Mouse (Mus musculus) 416B (cell line): ENCODE results near the gene Gls.
A peak's percentile ranks its signal among the peaks of the same experiment; 100 is the strongest.

ENCODE experiments used
- DNase-seq: peaks from one replicate; pipeline ENCODE4 v3.0.0; 2011; ENCODE audit warnings: low read depth

Gene Gls

DNA sequence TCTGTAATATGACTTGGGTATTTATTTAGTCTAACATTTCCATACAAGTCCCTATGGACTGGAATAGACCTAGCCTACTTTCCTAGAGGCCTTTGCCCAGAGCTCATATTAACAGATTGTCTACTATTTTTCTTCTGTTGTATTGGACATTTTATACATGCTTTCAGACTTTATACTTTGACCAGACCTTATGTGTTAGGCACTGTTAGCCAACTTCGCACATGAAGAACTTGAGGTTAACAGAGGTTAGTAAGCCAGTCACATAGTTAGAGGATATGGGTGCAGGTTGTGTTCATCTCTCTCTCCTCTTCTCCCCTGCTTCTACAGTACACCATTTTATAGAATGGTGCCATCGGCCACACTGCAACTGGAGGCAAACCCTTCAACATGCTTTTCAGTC, 75.0 kb downstream of the Gls start:
- no peak for DNase-seq

DNA sequence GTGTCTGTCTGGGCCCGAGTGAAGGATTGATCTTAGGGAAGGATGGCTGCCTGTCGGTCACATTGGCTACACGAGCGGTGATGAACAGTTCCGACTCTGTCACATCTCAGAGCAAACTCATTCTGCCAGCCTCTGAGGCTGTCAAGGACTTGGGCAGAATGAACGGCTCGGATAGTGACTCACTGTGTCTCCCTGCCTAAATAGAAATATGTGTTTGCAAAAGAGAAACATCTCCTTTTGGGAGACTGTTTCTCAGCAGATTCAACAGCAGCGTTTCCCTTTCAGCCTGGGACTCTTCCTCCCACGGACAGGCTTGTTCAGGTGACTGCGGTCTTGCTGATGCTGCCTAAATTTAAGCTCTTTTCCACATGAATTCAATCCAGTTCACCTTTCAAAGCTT, 76.7 kb downstream of the Gls start:
- no peak for DNase-seq

DNA sequence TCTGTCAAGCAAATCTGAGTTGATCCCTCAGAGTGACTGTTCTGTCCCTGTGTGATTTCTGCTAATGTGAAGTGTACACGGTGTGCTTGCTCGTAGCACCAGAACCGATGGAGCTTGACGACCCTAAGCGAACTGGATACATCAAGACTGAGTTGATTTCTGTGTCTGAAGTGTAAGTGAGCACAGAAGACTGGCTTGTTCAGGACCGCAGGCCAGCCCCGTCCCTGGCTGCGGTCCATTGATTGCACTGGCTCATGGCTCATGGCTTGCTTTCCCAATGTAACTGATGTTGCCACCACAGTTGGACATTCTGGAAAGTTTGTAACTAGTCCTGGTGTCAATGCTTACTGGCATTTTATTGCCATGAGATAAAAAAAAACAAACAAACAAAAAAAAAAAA, 78.1 kb downstream of the Gls start:
- DNase-seq, result no peak

DNA sequence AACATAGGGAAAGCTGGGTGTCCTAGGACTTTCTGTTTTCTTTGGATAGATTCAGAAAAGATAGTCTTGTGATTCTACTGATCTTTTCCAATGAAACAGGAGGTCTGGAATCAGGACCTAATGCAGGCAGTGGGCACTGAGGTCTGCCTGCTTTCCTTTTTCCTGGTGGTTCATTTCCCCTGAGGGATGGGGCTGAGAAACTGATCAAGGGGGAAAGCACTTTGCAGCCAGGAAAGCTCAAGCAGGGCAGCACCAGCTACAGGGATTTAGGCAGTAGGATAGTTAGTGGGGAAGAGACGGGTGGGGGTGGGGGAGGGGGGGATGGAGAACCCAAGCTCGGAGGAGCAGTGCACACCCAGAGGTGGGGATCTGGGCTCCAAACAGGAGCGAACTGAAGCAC, 80.1 kb downstream of the Gls start:
- DNase-seq, result no peak

DNA sequence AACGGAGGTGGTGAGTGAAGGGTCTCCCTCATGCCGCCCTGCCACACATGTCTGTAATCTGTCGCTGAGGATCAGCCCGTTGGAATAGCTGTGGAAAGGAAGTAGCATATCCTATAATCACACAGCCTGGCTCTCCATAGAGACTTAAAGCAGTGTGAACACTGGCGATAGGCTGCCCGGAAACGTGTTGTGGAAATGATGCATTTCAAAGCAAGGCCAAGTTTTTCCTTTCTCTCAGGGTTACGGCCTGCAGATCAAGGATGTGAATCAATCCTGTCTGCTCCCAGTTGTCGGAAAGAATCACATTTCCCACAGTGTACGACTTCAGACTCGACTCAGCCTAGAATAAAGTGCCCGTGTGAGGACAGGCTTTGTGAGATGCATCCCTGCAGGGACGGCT, 80.7 kb downstream of the Gls start:
- DNase-seq, result no peak

- DNase-seq, result no peak
Measured at GRCm38 (mm10) chr1:52151166-52151565, 81.9 kb downstream of the Gls start.

- DNase-seq, result peak; percentile 70
Measured at GRCm38 (mm10) chr1:52150676-52151075, 82.4 kb downstream of the Gls start.

DNA sequence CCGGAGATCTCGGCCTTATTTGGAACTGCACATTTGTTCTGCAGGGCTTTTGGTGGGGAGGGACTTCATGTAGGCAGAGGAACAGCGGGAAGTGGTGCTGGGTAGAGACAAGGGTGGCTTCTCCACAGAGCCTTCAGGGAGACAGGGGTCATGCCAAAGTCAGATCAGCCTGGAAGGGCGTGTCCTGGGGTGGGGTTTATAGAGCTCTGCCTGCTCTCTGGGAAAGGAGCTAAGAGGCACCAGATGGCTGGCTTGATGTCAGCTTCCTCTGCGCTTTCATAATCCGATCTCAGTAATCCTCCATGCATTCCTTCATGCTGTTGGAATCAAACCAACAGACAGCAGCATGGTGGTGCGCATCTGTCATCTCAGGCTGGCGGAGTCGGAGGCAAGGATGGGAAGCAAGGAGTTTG, 83.1 kb downstream of the Gls start:
- DNase-seq, result peak; percentile 38

DNA sequence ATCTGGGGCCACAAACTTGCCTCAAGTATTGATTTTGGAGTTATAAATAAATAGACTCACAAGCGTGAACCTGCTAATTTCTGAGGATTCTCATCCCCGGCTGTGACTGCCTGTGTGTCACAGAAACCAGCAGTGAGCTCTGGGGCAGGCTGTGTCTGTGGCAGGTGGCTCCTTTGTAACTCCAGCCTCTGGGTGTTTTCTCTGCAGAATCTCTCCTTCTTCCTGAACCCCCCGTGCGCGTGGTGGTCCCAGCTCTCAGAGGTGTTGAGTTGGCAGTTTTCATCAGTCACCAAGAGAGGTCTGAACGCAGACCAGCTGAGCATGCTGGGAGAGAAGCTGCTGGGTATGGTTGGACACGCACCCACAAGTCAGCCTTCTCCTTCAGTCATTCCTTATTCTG, 84.3 kb downstream of the Gls start:
- no peak for DNase-seq

DNA sequence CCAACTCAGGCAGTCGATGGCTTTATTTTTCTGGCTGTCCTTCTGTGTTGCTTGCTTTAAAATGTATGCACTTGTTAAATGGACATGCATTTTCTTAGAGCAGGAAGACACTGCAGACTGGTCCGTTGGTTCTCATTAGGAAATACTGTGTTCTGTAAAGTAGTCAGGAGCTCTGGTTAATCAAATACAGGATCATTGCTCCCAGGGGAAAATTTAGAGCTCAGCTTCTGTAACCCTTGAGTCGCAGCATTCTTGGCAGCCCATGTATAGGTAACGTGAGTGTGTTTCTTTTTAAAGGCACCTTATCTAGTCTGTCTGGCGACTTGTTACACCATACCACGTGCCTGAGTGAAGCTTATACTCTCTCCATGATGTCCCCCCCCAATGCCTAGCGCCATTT, 84.9 kb downstream of the Gls start:
- no peak for DNase-seq

GRCm38 (mm10) chr1:52147431-52147830, 85.6 kb downstream of the Gls start:
- DNase-seq, result no peak

DNA sequence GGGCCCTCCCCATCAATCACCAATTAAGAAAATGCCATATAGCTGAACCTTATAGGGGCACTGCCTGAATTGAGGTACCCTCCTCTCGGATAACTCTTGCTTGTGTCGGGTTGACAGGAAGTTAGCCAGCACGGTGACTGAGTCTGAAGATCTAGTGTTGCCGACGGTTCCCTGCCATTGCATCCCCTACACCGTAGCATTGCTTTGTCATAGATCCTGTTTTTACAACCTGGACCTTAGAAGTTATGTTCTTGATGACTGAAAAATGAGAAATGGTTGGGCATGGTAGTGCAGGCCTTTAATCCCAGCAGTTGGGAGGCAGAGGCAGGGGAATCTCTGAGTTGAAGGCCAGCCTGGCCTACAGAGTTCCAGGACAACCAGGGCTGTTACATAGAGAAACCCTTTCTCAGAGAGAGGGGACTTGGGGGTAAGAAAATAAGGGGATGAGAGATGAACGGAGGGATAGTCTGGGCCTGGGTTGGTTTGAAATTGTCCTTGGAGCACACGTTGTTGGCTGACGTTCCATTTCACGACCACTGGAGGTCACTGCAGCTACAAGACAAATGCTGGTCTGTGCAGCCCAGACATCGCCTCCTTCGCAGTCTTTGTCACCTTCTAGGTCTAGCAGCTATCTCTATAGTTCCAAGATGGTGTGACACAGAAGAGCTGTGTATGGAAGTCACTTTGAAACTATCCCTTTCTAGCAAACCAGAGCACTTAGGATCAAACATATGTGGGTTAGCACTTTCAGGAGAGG, 86.6 kb downstream of the Gls start:
- DNase-seq, result peak; percentile 75

DNA sequence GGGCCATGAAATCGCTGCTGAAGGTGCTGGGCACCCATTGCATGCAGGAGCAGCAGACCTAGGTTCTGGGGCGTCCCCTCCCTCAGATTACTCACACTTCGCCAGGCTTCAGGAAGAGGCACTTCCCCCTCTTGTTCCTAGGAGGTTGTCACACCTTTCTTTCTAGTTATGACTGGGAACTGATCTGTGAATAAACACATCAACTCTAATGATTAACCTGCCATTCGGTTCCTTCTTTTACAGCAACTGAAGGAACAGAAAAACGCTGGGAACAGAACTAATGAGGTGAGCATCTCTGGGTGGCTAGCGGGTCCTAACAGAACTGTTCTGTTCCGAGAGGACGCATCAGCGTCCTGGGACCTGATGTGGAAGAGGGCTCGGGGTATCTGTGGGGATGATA, 88.1 kb downstream of the Gls start:
- DNase-seq, result no peak

GRCm38 (mm10) chr1:52143596-52144156, 89.4 kb downstream of the Gls start:
- no peak for DNase-seq

GRCm38 (mm10) chr1:52143191-52143590, 89.8 kb downstream of the Gls start:
- DNase-seq, result no peak

- DNase-seq, result no peak
Measured at GRCm38 (mm10) chr1:52142117-52142516, 90.9 kb downstream of the Gls start.

- peak; percentile 60 for DNase-seq
Measured at GRCm38 (mm10) chr1:52141482-52141881, 91.5 kb downstream of the Gls start.

- DNase-seq, result no peak
Measured at GRCm38 (mm10) chr1:52140534-52140933, 92.5 kb downstream of the Gls start.

DNA sequence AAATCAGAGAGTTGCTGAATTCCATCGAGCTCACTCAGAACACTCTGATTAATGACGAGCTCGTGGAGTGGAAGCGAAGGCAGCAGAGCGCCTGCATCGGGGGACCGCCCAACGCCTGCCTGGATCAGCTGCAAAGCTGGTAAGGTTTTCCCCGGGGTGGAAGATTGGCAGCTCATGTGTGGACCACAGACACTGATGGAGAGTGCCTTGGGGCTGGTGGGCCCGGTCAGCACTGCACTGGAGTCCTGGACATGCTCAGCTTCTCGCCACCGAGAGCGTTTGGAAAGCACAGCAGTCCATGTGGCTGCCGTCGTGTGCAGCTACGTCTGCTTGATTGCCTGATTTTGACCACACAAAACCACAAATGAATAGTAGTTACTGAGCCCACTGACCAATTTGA, 95.7 kb downstream of the Gls start:
- no peak for DNase-seq

GRCm38 (mm10) chr1:52133254-52133653, 99.8 kb downstream of the Gls start:
- DNase-seq, result no peak

DNA sequence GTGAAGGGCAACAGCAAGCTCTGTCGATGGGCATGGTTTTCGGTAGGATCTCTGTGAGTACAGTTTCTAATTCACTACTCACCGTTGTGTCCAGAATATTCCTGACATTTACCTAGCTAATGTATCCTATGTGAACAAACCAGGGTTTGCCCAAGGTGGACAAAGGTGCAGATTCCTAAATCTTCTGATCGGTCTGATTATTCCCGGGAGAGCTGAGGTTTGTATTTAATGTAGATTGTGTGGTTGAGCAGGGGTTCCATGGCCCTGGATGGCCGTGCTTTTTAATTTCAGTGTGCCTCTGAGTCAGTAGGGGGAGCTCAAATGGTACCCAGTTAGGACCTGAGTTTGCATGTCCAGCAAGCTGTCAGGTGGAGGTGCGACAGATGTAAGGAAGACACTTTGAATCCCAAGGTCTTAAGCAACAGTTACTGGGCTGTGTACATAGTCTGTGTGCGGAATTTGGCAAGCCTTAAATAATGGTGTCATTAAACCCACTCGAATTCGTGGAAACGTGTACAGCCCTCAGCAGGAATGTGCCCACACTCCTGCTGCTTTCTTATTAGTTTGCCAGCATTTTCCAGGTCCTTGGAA, 101.2 kb downstream of the Gls start:
- DNase-seq, result no peak

DNA sequence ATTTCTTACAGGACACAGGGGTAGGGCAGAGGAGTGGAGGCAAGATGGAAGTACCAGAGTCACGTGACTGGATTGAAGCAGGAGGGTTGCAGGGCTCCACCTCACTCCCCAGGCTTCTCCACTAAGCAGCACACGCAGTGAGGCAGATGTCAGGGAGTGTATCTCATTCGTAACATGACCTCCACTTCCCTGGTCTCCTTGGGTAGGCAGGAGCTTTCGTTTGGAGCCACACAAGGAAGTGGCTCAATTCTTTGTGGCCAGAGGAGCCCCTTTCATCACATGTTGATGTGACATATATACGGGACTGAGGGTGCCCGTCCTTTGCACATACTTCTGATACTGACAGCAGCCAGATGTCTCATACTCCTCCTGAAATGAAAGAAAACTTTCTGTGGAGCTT, 103.2 kb downstream of the Gls start:
- peak; percentile 72 for DNase-seq

DNA sequence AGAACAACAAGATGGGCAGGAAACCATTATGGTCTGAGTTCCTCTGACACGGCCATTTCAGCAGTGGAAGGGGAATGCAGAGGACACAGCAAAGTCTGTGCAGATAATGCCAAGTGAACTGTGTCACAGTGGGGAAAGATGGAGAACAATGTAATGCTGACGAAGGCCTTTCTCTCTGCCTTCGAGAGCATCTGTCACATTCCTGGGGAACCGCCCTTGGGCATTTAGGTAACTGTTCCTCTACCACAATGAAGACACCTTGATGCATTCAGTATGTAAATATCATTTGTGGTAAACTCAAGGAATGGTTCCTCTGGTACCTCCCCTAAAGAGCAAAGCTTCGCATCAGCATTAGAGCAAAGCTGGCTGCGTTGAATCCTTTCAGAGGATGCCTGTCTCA, 105.7 kb downstream of the Gls start:
- DNase-seq, result no peak

DNA sequence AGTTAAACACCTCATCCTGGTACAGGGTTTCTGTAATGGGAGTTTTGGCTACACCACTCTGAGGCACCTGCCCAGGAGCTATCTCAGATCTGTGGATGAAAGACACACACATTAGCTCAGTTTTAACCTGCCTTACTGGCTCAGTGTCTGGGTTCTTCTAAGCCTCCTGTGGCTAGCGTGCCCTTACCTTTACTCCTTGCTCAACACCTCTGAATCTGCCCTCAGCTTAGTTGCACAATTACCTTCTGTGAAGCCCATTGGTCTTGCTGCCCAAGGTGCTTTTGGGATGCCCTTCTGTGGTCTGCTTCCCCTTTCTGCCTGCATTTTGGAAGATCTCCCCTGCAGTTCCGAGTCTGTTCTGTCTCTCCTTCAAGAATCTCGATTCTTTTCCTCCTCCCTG, 108.2 kb downstream of the Gls start:
- no peak for DNase-seq
